31 mouse cellular contexts compared by ENCODE assay signal in genomic region chr14:21838336-21839017, GRCm38 (mm10). TPM values are rescaled to one million over a fixed set of nuclear protein-coding genes. Genes with fewer than 3 reads are reported as not detected.
DNase-seq lines count a peak whose midpoint lies in the region; ATAC-seq lines count a peak whose summit lies in the region.
"Had no signal": no experiment of that assay in that cellular context is flagged by ENCODE, and none has a peak within 500 bp of the region (broad histone marks: within the 10 kb centered on the region; RNA-seq: fewer than 3 reads in every experiment).

No protein-coding gene starts in this region.

- H3K9ac ChIP-seq in heart, embryonic 13.5 days = no peak overlapping the region
- H3K9ac ChIP-seq in midbrain, embryonic 11.5 days (ENCODE audit: low read length) = no peak overlapping the region
- H3K9ac ChIP-seq in midbrain, embryonic 15.5 days = no peak overlapping the region
- H3K9ac ChIP-seq: embryonic facial prominence, embryonic 13.5 days; forebrain, embryonic 12.5 days; forebrain, embryonic 15.5 days; heart, embryonic 15.5 days; hindbrain, embryonic 14.5 days had no signal

- WGBS in heart, embryonic 13.5 days = 42% methylated on average over 8 of the region's 8 CpGs
- 92% methylated on average over 8 of the region's 8 CpGs for WGBS in midbrain, embryonic 11.5 days
- WGBS in midbrain, embryonic 15.5 days = 80% methylated on average over 8 of the region's 8 CpGs

- no peak overlapping the region for H3K4me3 ChIP-seq in heart, embryonic 13.5 days
- H3K4me3 ChIP-seq in midbrain, embryonic 11.5 days (ENCODE audit: low read depth, low read length) = no peak overlapping the region
- H3K4me3 ChIP-seq in midbrain, embryonic 15.5 days = no peak overlapping the region
- H3K4me3 ChIP-seq: embryonic facial prominence, embryonic 10.5 days; embryonic facial prominence, embryonic 13.5 days; erythroblast, embryonic 14.5 days; forebrain, embryonic 12.5 days; forebrain, embryonic 15.5 days; heart, embryonic 15.5 days had no signal

- peak overlapping the region; percentile 21 for H3K27ac ChIP-seq in heart, embryonic 13.5 days (replicated peaks)
- H3K27ac ChIP-seq in midbrain, embryonic 11.5 days (ENCODE audit: low read depth, low read length) = no peak overlapping the region
- no peak overlapping the region for H3K27ac ChIP-seq in midbrain, embryonic 15.5 days
- H3K27ac ChIP-seq: embryonic facial prominence, embryonic 10.5 days; embryonic facial prominence, embryonic 13.5 days; forebrain, embryonic 12.5 days; forebrain, embryonic 15.5 days; heart, embryonic 15.5 days; hindbrain, embryonic 14.5 days; hindbrain, postnatal 0 days had no signal

- peak; percentile 63 for DNase-seq in gastrocnemius, adult 18-20 months (ENCODE audit: low spot score)
- DNase-seq in gastrocnemius, postnatal 4 days (ENCODE audit: low spot score in 2 of 2) = no peak
- peak; percentile 33 for DNase-seq in gastrocnemius, postnatal 25 days
- DNase-seq in gastrocnemius, postnatal 10 days = no peak
- DNase-seq in heart, postnatal 14 days = no peak
- DNase-seq in midbrain, embryonic 11.5 days (ENCODE audit: low spot score, missing footprints) = peak; percentile 31
- DNase-seq: adrenal gland, postnatal 10 days; adrenal gland, postnatal 36 days; B cell, adult 2 months; cerebellum, adult 18-20 months; cerebellum, adult 9-10 months; embryo, embryonic 11 days; heart, adult 18-20 months; heart, postnatal 36 days; kidney, adult 18-20 months; kidney, adult 9 months had no signal

- peaks cover 100% of the 10 kb centered on the region for H3K36me3 ChIP-seq in heart, embryonic 13.5 days
- H3K36me3 ChIP-seq in midbrain, embryonic 11.5 days (ENCODE audit: control insufficient read depth, insufficient read depth, low read length) = peaks cover 21% of the 10 kb centered on the region
- peaks cover 23% of the 10 kb centered on the region for H3K36me3 ChIP-seq in midbrain, embryonic 15.5 days (replicated peaks)

- no peaks in the 10 kb centered on the region for H3K9me3 ChIP-seq in heart, embryonic 13.5 days
- H3K9me3 ChIP-seq in midbrain, embryonic 11.5 days (ENCODE audit: control insufficient read depth, low read length) = no peaks in the 10 kb centered on the region
- H3K9me3 ChIP-seq in midbrain, embryonic 15.5 days = no peaks in the 10 kb centered on the region
- H3K9me3 ChIP-seq: embryonic facial prominence, embryonic 10.5 days; embryonic facial prominence, embryonic 13.5 days; forebrain, embryonic 12.5 days; forebrain, embryonic 15.5 days; G1E; heart, embryonic 15.5 days had no signal

- ATAC-seq in heart, embryonic 13.5 days (ENCODE audit: extremely low read depth, insufficient number of reproducible peaks, low FRiP score, low TSS enrichment) = no peak
- no peak for ATAC-seq in midbrain, embryonic 11.5 days (ENCODE audit: low FRiP score)
- ATAC-seq in midbrain, embryonic 15.5 days (replicated peaks) = no peak
- ATAC-seq: forebrain, embryonic 15.5 days; hindbrain, postnatal 0 days; inflammation-experienced regulatory T-cells, adult 6 months; intestine, embryonic 16.5 days; Patski had no signal

- H3K4me1 ChIP-seq in heart, embryonic 13.5 days = peaks cover 64% of the 10 kb centered on the region
- peaks cover 6% of the 10 kb centered on the region for H3K4me1 ChIP-seq in midbrain, embryonic 11.5 days (ENCODE audit: control insufficient read depth, insufficient read depth, low read length)
- peaks cover 7% of the 10 kb centered on the region for H3K4me1 ChIP-seq in midbrain, embryonic 15.5 days

- H3K27me3 ChIP-seq in heart, embryonic 13.5 days (replicated peaks) = no peaks in the 10 kb centered on the region
- H3K27me3 ChIP-seq in midbrain, embryonic 11.5 days (ENCODE audit: control insufficient read depth, insufficient read depth, low read length) = no peaks in the 10 kb centered on the region
- no peaks in the 10 kb centered on the region for H3K27me3 ChIP-seq in midbrain, embryonic 15.5 days (replicated peaks)
- H3K27me3 ChIP-seq: CH12.LX; embryonic facial prominence, embryonic 13.5 days; forebrain, embryonic 12.5 days; forebrain, embryonic 15.5 days; heart, embryonic 15.5 days; Patski had no signal

- H3K4me2 ChIP-seq in heart, embryonic 13.5 days = no peak overlapping the region
- H3K4me2 ChIP-seq in midbrain, embryonic 11.5 days = no peak overlapping the region
- H3K4me2 ChIP-seq in midbrain, embryonic 15.5 days = no peak overlapping the region
- H3K4me2 ChIP-seq: embryonic facial prominence, embryonic 13.5 days; forebrain, embryonic 12.5 days; forebrain, embryonic 15.5 days; heart, embryonic 15.5 days; hindbrain, embryonic 14.5 days had no signal

- intact Hi-C loops in heart, postnatal 14 days (cut with DNase I) = no loop called here

RNA-seq across cellular contexts. Expression of gene Comtd1, which starts 10.3 kb away (rescaled TPM):
- 10 to 100 TPM in 1 of 2 experiments, 1 to 10 TPM in 1; 6.1 to 11.3 TPM for total RNA-seq in gastrocnemius, adult 18-20 months (2021)
- total RNA-seq in gastrocnemius, postnatal 4 days (2021) = 10 to 100 TPM; 10.3 to 13.9 TPM
- total RNA-seq in gastrocnemius, postnatal 25 days (2021) = 1 to 10 TPM; 7.0 to 8.9 TPM
- 10 to 100 TPM; 10.3 to 11.1 TPM for total RNA-seq in gastrocnemius, postnatal 10 days (2021)
- polyA plus RNA-seq in heart, embryonic 13.5 days (2015; fragmentation: Nextera tagmentation; extraction: Ambion mirVana) = 36.7 and 44.7 TPM in 2 replicates
- total RNA-seq in heart, postnatal 14 days (2021) = 1 to 10 TPM; 6.3 to 6.8 TPM
- polyA plus RNA-seq in midbrain, embryonic 11.5 days (2014; fragmentation: Nextera tagmentation; extraction: Ambion mirVana) = 11.8 and 12.6 TPM in 2 replicates
- polyA plus RNA-seq in midbrain, embryonic 15.5 days (2015; fragmentation: Nextera tagmentation; extraction: Ambion mirVana) = 52.3 and 54.4 TPM in 2 replicates

RNA-seq across cellular contexts. Expression of gene Vdac2, which starts 13.4 kb away (rescaled TPM):
- 100 to 1,000 TPM; 304 to 312 TPM for total RNA-seq in gastrocnemius, adult 18-20 months (2021)
- total RNA-seq in gastrocnemius, postnatal 4 days (2021) = 100 to 1,000 TPM; 266 to 297 TPM
- 100 to 1,000 TPM; 279 to 296 TPM for total RNA-seq in gastrocnemius, postnatal 25 days (2021)
- total RNA-seq in gastrocnemius, postnatal 10 days (2021) = 100 to 1,000 TPM; 308 to 335 TPM
- 414 and 475 TPM in 2 replicates for polyA plus RNA-seq in heart, embryonic 13.5 days (2015; fragmentation: Nextera tagmentation; extraction: Ambion mirVana)
- total RNA-seq in heart, postnatal 14 days (2021) = 100 to 1,000 TPM; 469 to 495 TPM
- polyA plus RNA-seq in midbrain, embryonic 11.5 days (2014; fragmentation: Nextera tagmentation; extraction: Ambion mirVana) = 312 and 315 TPM in 2 replicates
- 265 and 272 TPM in 2 replicates for polyA plus RNA-seq in midbrain, embryonic 15.5 days (2015; fragmentation: Nextera tagmentation; extraction: Ambion mirVana)

Comparison
In these comparisons a context has a peak if more than half of its experiments do, and no peak if none do; other contexts are left out.
1. DNase-seq: peak in gastrocnemius, adult 18-20 months (single experiment), gastrocnemius, postnatal 25 days (single experiment) and midbrain, embryonic 11.5 days (single experiment); none in gastrocnemius, postnatal 4 days (0 of 2), gastrocnemius, postnatal 10 days (single experiment) and heart, postnatal 14 days (0 of 2).